Mouse (Mus musculus) activated CD4-positive, CD25-positive, alpha-beta regulatory T cell, adult 4 months (primary cell): Measurements from ENCODE around the gene 1700102P08Rik. TPM values are rescaled to one million over a fixed set of nuclear protein-coding genes. Genes with fewer than 3 reads are reported as not detected.

Experiments used
- ATAC-seq: one replicate; pipeline ENCODE4 v1.8.0; 2017
- polyA plus RNA-seq, 2 experiments: library from polyadenylated mRNA; unstranded; fragments of 100-300 nt; shearing (Covaris generic); gene quantifications; one replicate each; pipeline ENCODE4 v1.2.1; 2017

The 1700102P08Rik gene
- polyA plus RNA-seq, 2 experiments from 2014 or later: 0.57 to 0.61 TPM

DNA sequence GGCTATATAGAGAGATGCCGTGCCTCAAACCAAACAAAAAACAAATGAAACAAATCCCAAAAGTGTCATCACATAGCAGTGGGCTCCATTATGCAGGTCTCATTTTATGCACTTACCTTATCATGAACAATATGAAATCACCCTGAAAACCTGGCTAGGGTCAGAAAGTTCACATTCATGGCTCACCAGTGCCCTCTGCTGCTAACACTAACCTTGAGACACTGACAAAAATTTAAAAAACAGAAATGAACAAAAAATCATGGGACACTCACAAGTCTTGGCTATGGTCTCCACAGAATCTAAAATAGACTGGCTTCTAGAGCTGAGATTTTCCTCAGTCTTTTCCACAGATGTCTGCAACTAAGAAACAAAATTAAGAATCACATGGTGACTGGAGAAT lies 19.6 kb downstream of the 1700102P08Rik start:
- ATAC-seq: no peak

DNA sequence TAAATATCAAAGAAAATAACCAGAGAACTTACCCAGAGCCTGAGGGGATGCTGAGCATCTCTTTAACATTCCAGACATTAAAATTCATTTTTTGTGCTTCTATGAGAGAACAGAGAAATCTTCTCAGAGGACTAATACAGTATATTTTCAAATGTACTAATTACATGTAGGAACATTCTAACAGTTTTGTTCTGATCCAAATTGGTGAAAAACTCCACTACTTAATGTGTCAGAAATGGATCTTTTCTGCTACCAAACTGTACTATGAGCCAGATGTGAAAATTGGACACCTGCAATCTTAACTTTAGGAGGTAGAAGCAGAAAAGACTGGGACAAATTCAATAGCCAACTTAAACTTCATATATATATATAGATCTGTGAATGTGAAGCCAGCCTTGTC lies 35.8 kb downstream of the 1700102P08Rik start, which contains the start of gene Ccdc36:
Gene Ccdc36, minus strand, starts transcription at position 101 of the 400 bp plus-strand sequence.
- no peak for ATAC-seq

GRCm38 (mm10) chr9:108431431-108432067 lies 38.9 kb downstream of the 1700102P08Rik start:
- ATAC-seq: no peak

- no peak for ATAC-seq
Measured at GRCm38 (mm10) chr9:108436182-108436581, 43.6 kb downstream of the 1700102P08Rik start, which contains the start of gene BC048562. TSS of gene BC048562 (plus strand) at chr9:108436482.

- no peak for ATAC-seq
Measured at GRCm38 (mm10) chr9:108439176-108439575, 46.6 kb downstream of the 1700102P08Rik start.

DNA sequence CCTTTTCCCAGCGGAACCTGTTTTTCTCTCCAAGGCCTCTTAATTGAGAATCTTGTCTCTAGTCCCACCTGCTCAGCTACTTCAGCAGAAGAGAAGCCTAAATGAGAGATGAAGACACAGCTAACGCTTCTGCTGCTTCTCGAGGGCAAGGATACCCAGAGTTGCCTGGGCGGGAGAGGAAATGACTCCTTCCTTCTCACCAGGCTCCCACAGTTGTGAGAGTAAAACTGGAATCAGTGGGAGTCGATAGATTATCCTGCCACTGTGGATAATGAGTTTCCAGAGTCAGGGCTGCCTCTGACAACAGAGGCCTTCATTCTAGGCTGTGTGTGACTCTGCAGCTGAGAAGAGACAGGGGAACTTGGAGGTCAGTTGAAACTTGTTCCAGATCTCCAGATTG lies 47.9 kb downstream of the 1700102P08Rik start:
- ATAC-seq: no peak

DNA sequence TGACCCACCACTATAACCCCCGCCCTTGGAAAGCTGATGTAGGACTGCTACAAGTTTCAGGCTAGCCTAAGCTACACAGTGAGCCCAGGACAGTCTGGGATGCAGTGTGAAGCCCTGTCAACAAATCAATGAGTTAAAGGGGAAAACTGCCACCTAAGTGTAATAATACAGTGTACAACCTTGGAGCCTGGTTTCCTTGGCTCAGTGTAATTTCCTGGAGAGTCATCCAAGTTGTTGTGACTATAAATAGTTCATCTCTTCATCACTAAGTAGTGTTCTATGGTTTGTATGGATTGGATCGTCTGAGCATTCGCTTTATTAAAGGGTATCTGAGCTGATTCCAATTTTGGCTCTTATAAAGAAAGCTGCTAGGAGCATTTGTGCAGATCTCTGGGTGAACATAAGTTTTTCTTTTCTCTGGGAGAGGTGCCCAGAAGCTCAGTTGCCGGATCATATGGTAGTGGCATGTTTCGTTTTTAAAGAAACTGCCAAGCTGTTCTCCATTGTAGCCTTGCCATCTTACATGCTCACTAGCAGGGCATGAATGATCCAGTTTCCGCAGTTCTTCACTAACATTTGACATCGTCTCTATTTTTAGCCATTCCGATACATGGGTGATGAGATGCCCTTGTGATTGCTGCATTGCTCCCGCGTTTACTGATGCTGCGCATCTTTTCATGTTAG lies 48.8 kb downstream of the 1700102P08Rik start:
- no peak for ATAC-seq

DNA sequence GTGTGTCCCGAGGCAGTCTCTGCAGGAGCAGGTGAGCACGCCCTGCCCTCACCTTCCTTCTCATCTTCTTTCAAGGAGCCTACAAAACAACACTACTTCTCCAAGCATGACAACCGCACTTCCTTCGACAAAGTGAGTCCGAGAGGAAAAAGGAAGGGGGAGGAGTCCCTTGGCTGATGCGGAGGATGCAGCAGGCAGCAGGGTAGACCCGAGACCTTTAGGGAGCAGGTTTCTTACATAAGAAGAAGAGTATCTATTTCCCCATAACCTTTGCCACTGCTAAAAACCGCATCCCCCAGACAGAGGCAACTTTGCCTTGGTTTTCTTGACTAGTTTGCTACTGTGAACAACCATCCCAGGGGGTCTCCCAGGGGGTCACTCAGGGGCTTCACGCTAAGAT lies 52.5 kb downstream of the 1700102P08Rik start:
- no peak for ATAC-seq

DNA sequence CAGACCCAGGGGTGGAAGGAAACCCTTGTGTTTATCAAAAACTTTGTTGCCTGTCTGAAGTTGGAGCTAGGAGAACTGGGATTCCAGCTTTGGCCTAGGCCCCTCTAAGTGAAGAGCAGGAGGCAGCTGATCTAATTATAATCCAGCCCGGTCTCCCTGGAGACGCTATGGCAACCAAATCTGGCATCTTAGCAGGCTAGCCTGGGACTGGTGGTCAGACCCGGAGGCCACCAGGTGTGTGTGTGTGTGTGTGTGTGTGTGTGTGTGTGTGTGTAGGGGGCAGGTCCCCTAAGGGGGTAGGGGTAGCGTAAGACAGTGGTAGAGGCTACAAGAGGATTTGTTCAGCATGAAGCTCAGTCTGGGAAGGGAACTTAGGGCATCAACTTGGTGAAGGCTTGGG lies 57.3 kb downstream of the 1700102P08Rik start:
- ATAC-seq: no peak

GRCm38 (mm10) chr9:108450292-108451169 lies 57.9 kb downstream of the 1700102P08Rik start:
- ATAC-seq: no peak

DNA sequence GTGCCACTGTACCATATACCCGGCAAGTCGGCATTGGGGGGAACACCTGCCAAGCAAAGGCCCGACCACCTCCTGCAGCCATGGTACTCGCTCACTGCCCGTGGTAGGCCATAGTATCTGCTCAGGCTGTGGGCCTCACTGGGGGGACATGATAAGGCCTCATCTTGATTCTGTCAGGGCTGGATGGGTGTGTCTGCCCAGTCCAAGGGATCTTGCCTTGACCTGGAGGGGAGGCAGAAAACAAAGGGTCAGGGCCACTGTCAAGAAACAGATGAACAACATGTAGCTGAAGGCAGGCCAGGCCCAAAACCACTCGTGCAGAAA lies 58.5 kb downstream of the 1700102P08Rik start:
- ATAC-seq: no peak

DNA sequence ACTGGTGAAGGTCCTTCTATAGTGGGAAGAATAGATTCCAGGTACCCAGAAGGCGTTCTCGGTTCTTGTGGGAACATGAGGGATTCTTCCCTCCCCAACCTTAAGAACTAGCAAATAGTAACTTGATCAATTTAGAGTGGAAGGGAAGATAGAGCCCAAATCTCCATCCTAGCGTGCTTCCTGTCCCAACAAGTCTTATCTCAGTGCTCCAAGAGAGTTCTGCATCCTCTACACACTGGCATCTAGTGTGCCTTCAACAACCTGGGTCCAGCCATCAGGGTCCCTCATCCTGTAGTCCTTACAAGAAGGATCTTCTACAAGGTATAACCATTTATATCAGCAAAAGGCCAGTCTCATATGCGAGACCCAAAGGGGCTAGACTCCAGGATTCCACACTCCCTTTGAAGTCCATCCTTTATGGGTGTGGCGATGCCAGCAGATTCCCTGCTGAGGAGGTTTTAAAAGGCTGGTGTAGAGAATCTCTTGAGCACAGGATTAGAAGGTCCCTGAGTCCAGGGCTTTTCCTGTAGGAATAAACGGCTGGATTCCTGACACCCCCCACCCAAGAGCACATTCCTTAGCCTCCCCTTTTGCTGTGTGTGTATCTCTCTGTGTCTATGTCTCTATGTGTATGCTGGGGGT lies 59.0 kb downstream of the 1700102P08Rik start:
- ATAC-seq: no peak

- peak; percentile 59 for ATAC-seq
Measured at GRCm38 (mm10) chr9:108452291-108452906, 59.8 kb downstream of the 1700102P08Rik start.

- no peak for ATAC-seq
Measured at GRCm38 (mm10) chr9:108452911-108453310, 60.3 kb downstream of the 1700102P08Rik start.

DNA sequence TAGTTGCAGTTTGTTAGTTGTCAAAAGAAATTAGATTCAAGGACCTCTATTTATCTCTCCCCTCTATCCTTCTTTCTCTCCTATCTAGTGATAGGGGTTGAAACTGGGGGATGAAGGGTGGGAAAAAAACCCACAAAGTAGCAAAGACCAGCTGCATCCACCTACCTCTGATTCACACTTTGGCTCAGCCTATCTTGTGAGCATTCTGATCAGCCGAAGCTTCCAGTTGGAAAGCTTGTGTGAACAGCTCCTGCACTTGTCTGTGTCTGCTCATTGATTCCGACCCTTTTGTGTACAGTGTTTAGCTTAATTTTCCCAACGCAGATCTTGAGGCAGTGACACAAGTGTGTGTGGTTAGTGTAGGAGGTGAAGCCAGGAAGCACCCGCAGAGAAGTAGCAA lies 60.9 kb downstream of the 1700102P08Rik start:
- ATAC-seq: no peak

GRCm38 (mm10) chr9:108454429-108454828 lies 61.8 kb downstream of the 1700102P08Rik start:
- no peak for ATAC-seq

- ATAC-seq: no peak
Measured at GRCm38 (mm10) chr9:108455747-108456571, 63.4 kb downstream of the 1700102P08Rik start.

GRCm38 (mm10) chr9:108456953-108457352 lies 64.3 kb downstream of the 1700102P08Rik start:
- no peak for ATAC-seq

- no peak for ATAC-seq
Measured at GRCm38 (mm10) chr9:108459939-108460318, 67.3 kb downstream of the 1700102P08Rik start.
